Mouse (Mus musculus): ENCODE results near the gene Olfr1238.

DNA sequence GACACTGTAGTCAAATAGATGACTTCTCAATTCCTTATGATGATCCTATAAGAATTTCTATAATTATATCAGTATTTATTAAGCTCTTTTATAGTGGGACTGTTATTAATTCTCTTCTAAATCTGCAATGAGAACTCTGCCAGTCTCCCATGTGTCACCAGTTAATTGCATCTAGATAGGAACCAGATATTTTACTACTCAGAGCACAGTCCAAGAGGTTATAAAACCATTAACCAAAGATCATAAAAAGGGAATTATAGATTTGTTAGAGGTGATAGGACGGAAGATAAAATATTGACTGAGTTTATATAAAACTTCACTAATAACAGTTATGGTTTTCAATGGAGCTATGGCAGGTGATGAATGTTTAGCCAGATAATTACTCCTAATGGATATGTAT, 8.6 kb downstream of the Olfr1238 start:
- no peak for TF ChIP-seq CTCF (IDR thresholded peaks at IDR 0.05; ENCODE audit: low read depth)
- TF ChIP-seq EP300 (IDR thresholded peaks at IDR 0.05; ENCODE audit: low read depth), result no peak

All from liver, postnatal 0 days (tissue).